Mouse (Mus musculus): Measurements from ENCODE around the gene Cbfa2t3. TPM values are rescaled to one million over a fixed set of nuclear protein-coding genes. Genes with fewer than 3 reads are reported as not detected.
A peak's percentile ranks its signal among the peaks of the same experiment; 100 is the strongest.

The Cbfa2t3 gene
- polyA plus RNA-seq, 1 experiment from 2014 or later = 4.8 TPM

- no peaks in the 10 kb centered on the region for H3K36me3 ChIP-seq (ENCODE audit: control insufficient read depth, insufficient read depth)
- ATAC-seq (replicated peaks; ENCODE audit: extremely low read depth, insufficient read depth, low FRiP score) = no peak
- H3K4me3 ChIP-seq (ENCODE audit: low read length) = no peak overlapping the region
- H3K9ac ChIP-seq (ENCODE audit: low read length) = no peak overlapping the region
- H3K4me2 ChIP-seq (ENCODE audit: low read depth, low read length) = no peak overlapping the region
- peaks cover 12% of the 10 kb centered on the region for H3K4me1 ChIP-seq (ENCODE audit: control insufficient read depth, insufficient read depth, low read length)
- no peak overlapping the region for H3K27ac ChIP-seq (ENCODE audit: low read length)
- H3K27me3 ChIP-seq (ENCODE audit: control insufficient read depth, insufficient read depth, low read length) = no peaks in the 10 kb centered on the region
- H3K9me3 ChIP-seq (replicated peaks; ENCODE audit: control insufficient read depth, low read length) = no peaks in the 10 kb centered on the region
- 53% methylated on average over 15 of the region's 15 CpGs for WGBS
These were observed 118.0 kb downstream of the Cbfa2t3 start for GRCm38 (mm10) chr8:122580926-122581325.

GRCm38 (mm10) chr8:122579196-122579595, 119.7 kb downstream of the Cbfa2t3 start:
- peaks cover 29% of the 10 kb centered on the region for H3K4me1 ChIP-seq (ENCODE audit: control insufficient read depth, insufficient read depth, low read length)
- no peak for ATAC-seq (replicated peaks; ENCODE audit: extremely low read depth, insufficient read depth, low FRiP score)
- H3K27me3 ChIP-seq (ENCODE audit: control insufficient read depth, insufficient read depth, low read length) = no peaks in the 10 kb centered on the region
- no peak overlapping the region for H3K4me3 ChIP-seq (ENCODE audit: low read length)
- no peaks in the 10 kb centered on the region for H3K36me3 ChIP-seq (ENCODE audit: control insufficient read depth, insufficient read depth)
- H3K9me3 ChIP-seq (replicated peaks; ENCODE audit: control insufficient read depth, low read length) = no peaks in the 10 kb centered on the region
- 31% methylated on average over 7 of the region's 7 CpGs for WGBS
- H3K27ac ChIP-seq (ENCODE audit: low read length) = no peak overlapping the region
- H3K9ac ChIP-seq (ENCODE audit: low read length) = peak overlapping the region; percentile 21; the same call in 1 of the 2 replicates
- no peak overlapping the region for H3K4me2 ChIP-seq (ENCODE audit: low read depth, low read length)

GRCm38 (mm10) chr8:122577116-122577515, 121.8 kb downstream of the Cbfa2t3 start:
- Histone ChIP-seq H3K36me3 (ENCODE audit: control insufficient read depth, insufficient read depth) (peaks cover 8% of the 10 kb centered on the region), H3K4me3 (ENCODE audit: low read length) (peak overlapping the region; percentile 72), H3K4me2 (ENCODE audit: low read depth, low read length) (peak overlapping the region; percentile 84), H3K9ac (ENCODE audit: low read length) (no peak overlapping the region), H3K4me1 (ENCODE audit: control insufficient read depth, insufficient read depth, low read length) (peaks cover 29% of the 10 kb centered on the region), H3K9me3 (replicated peaks; ENCODE audit: control insufficient read depth, low read length) (no peaks in the 10 kb centered on the region), H3K27me3 (ENCODE audit: control insufficient read depth, insufficient read depth, low read length) (no peaks in the 10 kb centered on the region), H3K27ac (ENCODE audit: low read length) (no peak overlapping the region)
- no peak for ATAC-seq (replicated peaks; ENCODE audit: extremely low read depth, insufficient read depth, low FRiP score)
- 42% methylated on average over 10 of the region's 10 CpGs for WGBS

DNA sequence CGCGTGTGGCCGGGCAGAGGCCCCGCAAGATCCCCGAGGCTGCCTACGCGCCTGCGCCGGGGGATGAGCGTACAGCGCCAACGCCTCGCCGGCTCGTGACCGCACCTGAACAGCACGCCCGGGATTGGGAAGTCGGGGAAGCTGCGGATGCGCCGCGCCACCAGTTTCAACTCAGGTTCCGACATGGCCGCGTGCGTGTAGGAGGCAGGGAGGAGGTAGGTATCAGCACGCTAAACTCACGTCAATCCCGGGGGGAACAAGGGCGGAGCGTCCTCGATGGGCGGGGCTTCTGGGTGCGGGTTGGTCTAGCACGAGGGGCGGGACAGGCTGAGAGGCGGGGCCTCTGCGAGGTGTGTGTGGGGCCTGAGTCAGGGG, 122.3 kb downstream of the Cbfa2t3 start, which contains the start of gene Aprt:
Aprt (minus strand) TSS at position 262 of the 375 bp plus-strand sequence.
- peak; percentile 90 for ATAC-seq (replicated peaks; ENCODE audit: extremely low read depth, insufficient read depth, low FRiP score)
- Histone ChIP-seq H3K27ac (ENCODE audit: low read length) (peak within 1 kb of the TSS; percentile 54), H3K4me2 (ENCODE audit: low read depth, low read length) (peak within 1 kb of the TSS; percentile 84), H3K4me3 (ENCODE audit: low read length) (peak within 1 kb of the TSS; percentile 72), H3K9ac (ENCODE audit: low read length) (peak within 1 kb of the TSS; percentile 82), H3K27me3 (ENCODE audit: control insufficient read depth, insufficient read depth, low read length) (no peaks in the 10 kb centered on the region), H3K36me3 (ENCODE audit: control insufficient read depth, insufficient read depth) (peaks cover 12% of the 10 kb centered on the region), H3K4me1 (ENCODE audit: control insufficient read depth, insufficient read depth, low read length) (peaks cover 29% of the 10 kb centered on the region), H3K9me3 (replicated peaks; ENCODE audit: control insufficient read depth, low read length) (no peaks in the 10 kb centered on the region)
- under 1% methylated on average over 39 of the region's 39 CpGs for WGBS

GRCm38 (mm10) chr8:122575735-122576647, 122.9 kb downstream of the Cbfa2t3 start:
- 19% methylated on average over 21 of the region's 21 CpGs for WGBS
- Histone ChIP-seq H3K4me1 (ENCODE audit: control insufficient read depth, insufficient read depth, low read length) (peaks cover 29% of the 10 kb centered on the region), H3K27me3 (ENCODE audit: control insufficient read depth, insufficient read depth, low read length) (no peaks in the 10 kb centered on the region), H3K36me3 (ENCODE audit: control insufficient read depth, insufficient read depth) (peaks cover 18% of the 10 kb centered on the region), H3K9ac (ENCODE audit: low read length) (peak overlapping the region; percentile 82), H3K9me3 (replicated peaks; ENCODE audit: control insufficient read depth, low read length) (no peaks in the 10 kb centered on the region), H3K27ac (ENCODE audit: low read length) (peak overlapping the region; percentile 54), H3K4me3 (ENCODE audit: low read length) (peak overlapping the region; percentile 72), H3K4me2 (ENCODE audit: low read depth, low read length) (peak overlapping the region; percentile 84)
- ATAC-seq (replicated peaks; ENCODE audit: extremely low read depth, insufficient read depth, low FRiP score) = no peak; the same call in 1 of the 2 replicates

DNA sequence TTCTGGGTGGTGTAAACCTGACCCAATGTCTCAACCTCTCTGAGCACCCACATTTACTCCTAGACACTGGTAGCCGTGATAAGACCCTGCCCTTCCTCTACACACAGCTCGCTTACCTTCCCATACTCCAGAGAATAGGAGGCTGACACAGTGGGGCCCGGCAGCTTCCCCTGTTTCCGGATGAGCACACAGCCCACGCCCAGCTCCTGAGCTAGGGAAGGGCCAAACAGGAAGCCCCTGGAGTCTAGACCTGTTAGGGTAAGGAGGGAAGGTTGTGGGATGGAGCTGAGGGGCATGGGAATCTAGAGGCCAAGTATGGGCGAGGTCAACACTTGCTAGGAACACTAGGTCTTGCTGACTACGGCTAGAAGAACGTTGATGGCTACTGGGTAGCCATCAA, 123.6 kb downstream of the Cbfa2t3 start:
- H3K4me3 ChIP-seq (ENCODE audit: low read length) = peak overlapping the region; percentile 72
- 61% methylated on average over 8 of the region's 8 CpGs for WGBS
- ATAC-seq (replicated peaks; ENCODE audit: extremely low read depth, insufficient read depth, low FRiP score) = no peak
- H3K27ac ChIP-seq (ENCODE audit: low read length) = peak overlapping the region; percentile 38
- no peaks in the 10 kb centered on the region for H3K9me3 ChIP-seq (replicated peaks; ENCODE audit: control insufficient read depth, low read length)
- H3K36me3 ChIP-seq (ENCODE audit: control insufficient read depth, insufficient read depth) = peaks cover 23% of the 10 kb centered on the region
- H3K27me3 ChIP-seq (ENCODE audit: control insufficient read depth, insufficient read depth, low read length) = no peaks in the 10 kb centered on the region
- H3K4me2 ChIP-seq (ENCODE audit: low read depth, low read length) = peak overlapping the region; percentile 84
- H3K4me1 ChIP-seq (ENCODE audit: control insufficient read depth, insufficient read depth, low read length) = peaks cover 29% of the 10 kb centered on the region
- 0 out of 2 replicates have a peak overlapping the region, but pooled peaks have one; percentile 1 for H3K9ac ChIP-seq (ENCODE audit: low read length)

Small RNA genes lying within 50 kb of the gene (microRNA-seq; reads per million reads assigned to microRNA genes)
- gene Mir6396 = not detected

Other genes with a start within 250 kb of the Cbfa2t3 start
- gene Snai3, start 238.4 kb downstream of the Cbfa2t3 start, polyA plus RNA-seq (2015; fragmentation: Nextera tagmentation; extraction: Ambion mirVana) = 2.8 and 3.6 TPM in 2 replicates
- gene Rnf166, start 223.0 kb downstream of the Cbfa2t3 start, polyA plus RNA-seq (2015; fragmentation: Nextera tagmentation; extraction: Ambion mirVana) = 42.1 and 48.6 TPM in 2 replicates
- gene Ctu2, start 223.0 kb downstream of the Cbfa2t3 start, polyA plus RNA-seq (2015; fragmentation: Nextera tagmentation; extraction: Ambion mirVana) = 25.2 and 27.8 TPM in 2 replicates
- 13.5 and 15.3 TPM in 2 replicates for gene Piezo1, start 147.8 kb downstream of the Cbfa2t3 start, polyA plus RNA-seq (2015; fragmentation: Nextera tagmentation; extraction: Ambion mirVana)
- gene Cdt1, start 131.1 kb downstream of the Cbfa2t3 start, polyA plus RNA-seq (2015; fragmentation: Nextera tagmentation; extraction: Ambion mirVana) = 27.9 and 29.0 TPM in 2 replicates
- gene Aprt, start 122.2 kb downstream of the Cbfa2t3 start, polyA plus RNA-seq (2015; fragmentation: Nextera tagmentation; extraction: Ambion mirVana) = 159 and 204 TPM in 2 replicates
- gene Galns, start 87.6 kb downstream of the Cbfa2t3 start, polyA plus RNA-seq (2015; fragmentation: Nextera tagmentation; extraction: Ambion mirVana) = 10.0 and 10.4 TPM in 2 replicates
- gene Trappc2l, start 87.5 kb downstream of the Cbfa2t3 start, polyA plus RNA-seq (2015; fragmentation: Nextera tagmentation; extraction: Ambion mirVana) = 58.2 and 60.1 TPM in 2 replicates
- gene Pabpn1l, start 76.4 kb downstream of the Cbfa2t3 start, polyA plus RNA-seq (2015; fragmentation: Nextera tagmentation; extraction: Ambion mirVana) = not detected in 2 replicates
- 14.9 and 17.2 TPM in 2 replicates for gene Acsf3, start 76.4 kb upstream of the Cbfa2t3 start, polyA plus RNA-seq (2015; fragmentation: Nextera tagmentation; extraction: Ambion mirVana)
- gene Cdh15, start 148.9 kb upstream of the Cbfa2t3 start, polyA plus RNA-seq (2015; fragmentation: Nextera tagmentation; extraction: Ambion mirVana) = 0.41 and 0.51 TPM in 2 replicates